Mouse (Mus musculus) adrenal gland, postnatal 4 days (tissue): ENCODE measurements around the gene Sf3b3. TPM values are rescaled to one million over a fixed set of nuclear protein-coding genes. Genes with fewer than 3 reads are reported as not detected.
"Not testable (repeated sequence)": the region's sequence is repeated elsewhere in the genome, so short reads cannot be mapped to it uniquely, and the experiment has no call there.

ENCODE experiments used
- DNase-seq, 2 experiments: peaks; one replicate each; pipeline ENCODE4 v3.0.0; 2021 to 2022; ENCODE audit warnings: low spot score in 2 of 2, mixed read lengths in 2 of 2
- long read RNA-seq, 2 experiments: library from polyadenylated mRNA; stranded (forward); transcript quantifications; one replicate each; pipeline ENCODE4 v2.0.0; 2021
- total RNA-seq, 2 experiments: library from RNA; stranded (reverse); gene quantifications; 2 replicates each; pipeline ENCODE4 v1.2.3; 2021

Sf3b3 gene
- total RNA-seq = 100 to 1,000 TPM in 1 of 2 experiments, 10 to 100 TPM in 1; 93.3 to 108 TPM
- long read RNA-seq, experiment 1, full-length matches to known transcripts = 20 of 40 reads
- long read RNA-seq, experiment 1, partial matches to known transcripts = 12 of 40 reads
- long read RNA-seq, experiment 1, other reads (novel, unspliced or antisense) = 8 of 40 reads
- long read RNA-seq, experiment 2, full-length matches to known transcripts = 96 of 156 reads
- long read RNA-seq, experiment 2, partial matches to known transcripts = 31 of 156 reads
- long read RNA-seq, experiment 2, other reads (novel, unspliced or antisense) = 29 of 156 reads

GRCm38 (mm10) chr8:110846405-110847170, at the start of gene Sf3b3, which contains the start of gene Cog4:
Gene Sf3b3 (minus strand): TSS chr8:110846787.
Gene Cog4 (plus strand): TSS chr8:110846600.
- peak; percentile 57 to 67 for DNase-seq

DNA sequence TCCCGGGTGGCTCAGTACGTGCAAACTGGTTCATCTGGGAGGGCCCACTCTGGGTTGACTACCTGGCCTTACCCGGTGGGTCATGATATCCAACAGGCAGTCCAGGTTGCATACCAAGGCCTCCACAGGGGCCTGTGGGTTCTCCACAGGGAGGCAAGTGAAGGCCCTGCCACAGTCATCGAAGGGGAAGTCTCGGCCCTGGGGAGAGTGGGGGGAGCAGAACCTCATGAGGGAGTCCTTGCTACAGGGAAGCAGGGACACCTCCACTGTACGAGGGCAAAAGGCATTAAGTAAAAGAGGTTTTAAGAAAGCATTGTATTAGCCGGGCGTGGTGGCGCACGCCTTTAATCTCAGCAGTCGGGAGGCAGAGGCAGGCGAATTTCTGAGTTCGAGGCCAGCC, 49.2 kb upstream of the Sf3b3 start:
- DNase-seq = no peak

DNA sequence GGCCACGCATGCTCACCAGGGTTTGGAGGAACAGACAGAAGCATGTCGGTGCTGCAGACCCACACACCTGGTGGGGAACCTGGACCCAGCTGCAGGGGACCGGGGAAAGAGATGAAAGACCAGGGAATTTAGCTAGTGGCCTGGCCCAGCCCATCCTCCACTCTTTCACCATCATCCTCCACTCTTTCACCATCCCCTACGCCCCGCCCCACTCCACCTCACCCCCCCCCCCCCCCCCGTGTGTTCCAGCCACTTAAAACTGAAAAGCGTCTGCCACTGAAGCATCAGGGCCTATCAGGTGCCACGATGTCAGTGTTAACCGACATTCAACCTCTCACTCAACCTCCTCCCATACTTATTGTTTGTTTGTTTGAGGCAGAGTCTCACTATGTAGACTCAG, 48.7 kb upstream of the Sf3b3 start:
- no peak for DNase-seq

- DNase-seq = no peak
These were observed 48.3 kb upstream of the Sf3b3 start for GRCm38 (mm10) chr8:110894851-110895250.

DNA sequence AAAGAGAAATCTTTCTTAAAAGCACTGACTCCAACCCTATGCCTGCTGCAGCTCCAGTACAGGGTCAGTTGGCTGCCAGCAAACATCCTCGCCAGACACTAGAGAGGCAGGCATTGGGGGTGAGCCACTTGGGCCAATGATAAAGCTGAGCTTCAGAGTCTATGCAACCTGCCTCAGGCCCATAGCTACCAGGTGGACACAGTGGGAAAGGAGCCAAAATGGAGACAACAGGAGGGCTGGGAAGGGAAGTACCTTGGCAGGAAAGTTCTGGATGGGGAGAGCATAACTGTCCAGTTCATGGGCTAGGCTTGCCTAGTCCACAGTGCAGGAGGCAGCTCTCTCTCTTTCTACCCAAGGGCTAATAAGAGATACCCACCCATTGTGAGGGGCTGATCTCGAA, 46.3 kb upstream of the Sf3b3 start:
- DNase-seq = no peak

GRCm38 (mm10) chr8:110892040-110892439, 45.5 kb upstream of the Sf3b3 start:
- no peak for DNase-seq

GRCm38 (mm10) chr8:110889904-110890470, 43.4 kb upstream of the Sf3b3 start:
- no peak for DNase-seq

DNA sequence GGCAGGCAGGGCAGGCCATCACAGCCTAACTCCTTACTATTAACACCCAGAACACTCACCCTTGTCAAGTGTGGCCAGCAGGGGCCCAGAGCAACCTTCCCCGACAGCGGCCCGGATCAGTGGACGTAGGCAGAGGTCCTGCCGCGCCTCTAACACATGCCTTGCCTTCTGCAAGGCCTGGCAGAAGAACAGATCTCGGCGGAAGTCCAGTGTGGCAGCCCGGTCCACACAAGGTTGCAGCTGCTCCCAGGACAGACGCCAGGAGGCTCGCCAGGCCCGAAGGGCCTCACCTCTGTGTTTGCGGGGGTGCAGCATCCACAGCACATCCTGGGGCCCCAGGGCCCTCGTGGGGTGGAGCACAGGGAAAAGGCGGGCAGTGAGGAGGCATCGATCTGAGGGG, 42.3 kb upstream of the Sf3b3 start:
- no peak for DNase-seq

DNA sequence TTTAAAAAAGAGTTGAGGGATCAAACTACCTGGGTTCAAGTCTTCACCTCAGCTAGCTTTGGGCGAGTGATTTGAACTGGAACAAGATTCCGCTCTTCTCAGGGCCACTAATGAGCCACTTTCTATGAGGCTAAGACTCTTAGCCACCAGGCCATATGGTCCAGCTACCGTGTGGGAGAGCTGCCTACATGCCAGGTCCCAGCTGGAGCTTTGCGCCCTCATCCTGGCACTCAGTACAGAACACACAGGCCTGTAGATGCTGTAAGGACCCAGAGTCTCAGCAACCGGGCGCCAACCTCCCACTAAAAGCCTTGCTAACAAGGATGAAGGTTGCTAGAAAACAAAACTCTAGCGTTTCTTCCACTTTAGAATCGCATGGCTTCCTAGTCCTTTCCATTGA, 41.9 kb upstream of the Sf3b3 start:
- DNase-seq = no peak

DNA sequence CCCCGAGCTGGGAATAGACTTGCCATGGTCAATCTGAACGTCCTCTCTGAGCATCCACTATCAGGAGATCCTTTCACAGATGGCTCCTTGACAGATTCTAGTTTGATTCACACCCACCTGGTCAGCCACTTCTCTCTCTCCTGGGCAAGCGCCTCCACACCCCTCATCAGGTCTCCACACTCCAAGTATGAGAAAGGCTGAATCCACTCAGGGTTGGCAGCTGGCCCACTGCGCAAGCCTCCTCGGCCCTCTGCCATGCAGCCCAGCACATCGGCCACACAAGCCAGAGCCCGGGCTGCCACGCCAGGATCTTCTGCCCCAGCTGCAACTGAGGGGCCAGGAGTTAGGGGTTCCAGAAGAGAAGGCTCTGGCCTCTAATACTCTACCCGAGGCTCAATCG, 41.0 kb upstream of the Sf3b3 start:
- no peak for DNase-seq

DNA sequence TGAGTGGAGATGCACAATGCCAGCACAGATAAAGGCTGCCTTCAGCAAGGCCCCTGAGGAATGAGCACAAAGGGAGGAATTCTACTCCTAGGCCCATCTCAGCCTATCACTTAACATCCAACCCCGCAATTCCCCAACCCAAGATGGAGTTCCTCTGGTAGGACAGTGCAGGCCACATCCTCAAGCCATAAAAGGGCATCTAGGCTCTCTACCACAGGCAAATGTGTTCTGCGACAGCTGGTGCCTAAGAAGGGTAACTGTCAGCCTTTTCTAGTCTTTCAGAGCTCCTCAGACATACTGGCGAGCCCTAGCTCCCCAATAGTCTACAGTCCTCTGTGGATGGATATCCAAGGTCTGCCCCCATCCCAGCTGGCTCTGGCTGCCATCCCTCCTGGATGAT, 40.0 kb upstream of the Sf3b3 start:
- no peak for DNase-seq

DNA sequence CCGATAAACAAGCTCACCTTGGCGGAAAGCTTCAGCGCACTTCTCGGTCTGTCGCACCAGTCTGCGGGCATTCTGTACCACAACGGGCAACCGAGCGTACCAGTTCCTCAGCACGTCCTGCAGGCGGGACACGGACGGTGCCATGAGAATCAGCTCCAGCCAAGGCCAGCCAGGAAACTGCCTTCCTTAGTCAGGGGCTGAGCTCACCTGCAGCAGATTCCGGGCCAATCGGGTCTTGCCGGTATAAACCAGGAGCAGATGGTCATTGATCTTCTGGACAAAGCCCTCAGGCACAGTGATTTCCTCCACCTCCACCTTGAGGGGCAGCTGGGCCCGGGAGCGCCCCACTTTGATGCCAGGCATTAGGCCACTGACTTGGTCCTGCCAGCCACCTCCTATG, 37.2 kb upstream of the Sf3b3 start:
- DNase-seq = no peak

GRCm38 (mm10) chr8:110881741-110882310, 35.2 kb upstream of the Sf3b3 start:
- DNase-seq = no peak

DNA sequence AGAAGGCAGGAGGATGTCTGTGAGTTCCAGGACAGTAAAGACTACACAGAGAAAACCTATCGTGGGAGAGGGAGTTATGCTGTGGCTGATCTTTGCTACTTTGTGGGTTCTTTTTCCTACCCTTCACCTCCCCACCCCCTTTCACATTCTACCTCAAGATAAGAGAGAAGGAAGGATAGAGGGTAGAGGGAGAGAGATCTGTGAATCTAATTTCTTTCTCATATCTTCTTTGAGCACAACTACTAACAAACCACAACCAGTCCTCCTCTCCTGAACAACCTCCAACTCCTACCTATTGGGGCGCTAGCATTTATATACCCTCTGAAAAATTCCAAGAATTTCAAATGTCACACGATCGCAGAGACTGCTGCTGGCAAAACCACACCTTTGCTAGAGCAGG, 31.3 kb upstream of the Sf3b3 start:
- no peak for DNase-seq

- DNase-seq = no peak
These were observed 23.9 kb upstream of the Sf3b3 start for GRCm38 (mm10) chr8:110870501-110870900.

GRCm38 (mm10) chr8:110861347-110862025, 14.9 kb upstream of the Sf3b3 start:
- not testable (repeated sequence) for DNase-seq

- DNase-seq = no peak
These were observed 13.3 kb upstream of the Sf3b3 start for GRCm38 (mm10) chr8:110859651-110860501.

DNA sequence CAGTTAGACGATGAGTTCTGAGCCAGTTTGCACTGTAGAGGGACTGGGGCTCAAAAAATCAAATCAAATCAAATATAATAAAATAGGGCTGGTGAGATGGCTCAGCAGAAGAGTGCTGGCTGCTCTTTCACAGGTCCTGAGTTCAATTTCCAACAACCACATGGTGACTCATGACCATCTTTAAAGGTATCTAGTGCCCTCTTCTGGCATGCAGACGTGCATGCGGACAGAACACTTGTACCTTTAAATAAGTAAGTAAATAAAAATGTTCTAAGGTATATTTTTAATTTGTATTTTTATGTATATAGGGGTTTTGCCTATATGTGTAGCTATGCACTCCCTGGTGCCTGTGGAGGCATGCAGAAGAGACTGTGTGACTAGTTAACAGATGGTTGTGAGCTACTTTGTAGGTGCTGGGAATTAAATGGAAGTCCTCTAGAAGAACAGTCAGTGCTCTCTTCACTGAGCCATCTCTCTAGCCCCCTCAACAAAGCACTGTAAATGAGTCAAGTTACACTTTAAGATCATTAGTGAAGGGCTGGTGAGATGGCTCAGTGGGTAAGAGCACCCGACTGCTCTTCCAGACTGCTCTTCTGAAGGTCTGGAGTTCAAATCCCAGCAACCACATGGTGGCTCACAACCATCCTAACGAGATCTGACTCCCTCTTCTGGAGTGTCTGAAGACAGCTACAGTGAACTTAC, 10.3 kb upstream of the Sf3b3 start:
- no peak for DNase-seq

DNA sequence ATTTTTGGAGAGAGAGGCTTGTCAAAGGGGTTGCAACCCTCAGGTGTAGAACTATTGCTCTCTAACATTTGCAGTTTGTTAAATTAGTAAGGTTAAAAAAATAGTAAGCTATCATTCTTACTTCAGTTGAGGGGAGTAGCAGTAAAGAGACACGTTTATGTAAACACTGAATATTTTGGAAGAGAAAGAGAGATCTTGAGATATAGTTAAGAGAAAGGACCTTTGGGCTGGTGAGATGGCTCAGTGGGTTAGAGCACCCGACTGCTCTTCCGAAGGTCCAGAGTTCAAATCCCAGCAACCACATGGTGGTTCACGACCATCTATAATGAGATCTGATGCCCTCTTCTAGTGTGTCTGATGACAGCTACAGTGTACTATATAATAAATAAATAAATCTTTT, 9.5 kb upstream of the Sf3b3 start:
- DNase-seq = not testable (repeated sequence)

GRCm38 (mm10) chr8:110851186-110851585, 4.6 kb upstream of the Sf3b3 start:
- no peak for DNase-seq
